Mouse (Mus musculus): ENCODE data around the gene Pax9.

GRCm38 (mm10) chr12:56697785-56698184, 6.2 kb downstream of the Pax9 start:
- no peak for TF ChIP-seq CTCF (IDR thresholded peaks at IDR 0.05; ENCODE audit: low read depth)
- no peak for TF ChIP-seq EP300 (IDR thresholded peaks at IDR 0.05; ENCODE audit: low read depth)
